Mouse (Mus musculus): ENCODE results near the gene Vmo1. TPM values are rescaled to one million over a fixed set of nuclear protein-coding genes. Genes with fewer than 3 reads are reported as not detected.

Vmo1 gene
- total RNA-seq, 2 experiments from 2014 or later, result not detected

GRCm38 (mm10) chr11:70513520-70513919 lies 896 bp downstream of the Vmo1 start:
- H3K4me3 ChIP-seq, result no peak overlapping the region
- H3K27ac ChIP-seq, result no peak overlapping the region
- TF ChIP-seq CTCF (conservative IDR thresholded peaks at IDR 0.05), result no peak
- no peak for DNase-seq (ENCODE audit: low spot score in 2 of 2)

GRCm38 (mm10) chr11:70512709-70513342 lies 1.6 kb downstream of the Vmo1 start:
- H3K4me3 ChIP-seq, result no peak overlapping the region
- H3K27ac ChIP-seq, result no peak overlapping the region
- TF ChIP-seq CTCF (conservative IDR thresholded peaks at IDR 0.05), result no peak
- DNase-seq (ENCODE audit: low spot score in 2 of 2), result no peak

GRCm38 (mm10) chr11:70511825-70512224 lies 2.6 kb downstream of the Vmo1 start:
- TF ChIP-seq CTCF (conservative IDR thresholded peaks at IDR 0.05), result no peak
- no peak overlapping the region for H3K4me3 ChIP-seq
- no peak overlapping the region for H3K27ac ChIP-seq
- DNase-seq (ENCODE audit: low spot score in 2 of 2), result no peak

GRCm38 (mm10) chr11:70511242-70511641 lies 3.2 kb downstream of the Vmo1 start:
- Histone ChIP-seq H3K27ac (no peak overlapping the region), H3K4me3 (no peak overlapping the region)
- no peak for TF ChIP-seq CTCF (conservative IDR thresholded peaks at IDR 0.05)
- DNase-seq (ENCODE audit: low spot score in 2 of 2), result no peak

GRCm38 (mm10) chr11:70509753-70510564 lies 4.5 kb downstream of the Vmo1 start:
- TF ChIP-seq CTCF (conservative IDR thresholded peaks at IDR 0.05), result peak; percentile 77
- Histone ChIP-seq H3K27ac (no peak overlapping the region), H3K4me3 (no peak overlapping the region; the same call in 1 of the 2 replicates)
- peak; percentile 45 to 46 for DNase-seq (ENCODE audit: low spot score in 2 of 2)

- Histone ChIP-seq H3K4me3 (no peak overlapping the region), H3K27ac (no peak overlapping the region)
- no peak for DNase-seq (ENCODE audit: low spot score in 2 of 2)
- TF ChIP-seq CTCF (conservative IDR thresholded peaks at IDR 0.05), result no peak
These were observed 7.4 kb downstream of the Vmo1 start for GRCm38 (mm10) chr11:70506962-70507515.

GRCm38 (mm10) chr11:70506385-70506784 lies 8.0 kb downstream of the Vmo1 start:
- H3K4me3 ChIP-seq, result no peak overlapping the region
- DNase-seq (ENCODE audit: low spot score in 2 of 2), result peak in 1 of 2 experiments; percentile 66

GRCm38 (mm10) chr11:70504970-70505369 lies 9.4 kb downstream of the Vmo1 start, which contains the start of gene Tm4sf5:
Tm4sf5 (plus strand) TSS chr11:70505244.
- H3K4me3 ChIP-seq, result no peak within 1 kb of the TSS
- H3K27ac ChIP-seq, result no peak within 1 kb of the TSS
- DNase-seq (ENCODE audit: low spot score in 2 of 2), result no peak
- no peak for TF ChIP-seq CTCF (conservative IDR thresholded peaks at IDR 0.05)

More at GRCm38 (mm10) chr11:70506385-70506784, 8.0 kb downstream of the Vmo1 start:
- TF ChIP-seq CTCF (conservative IDR thresholded peaks at IDR 0.05), result peak; percentile 80
- no peak overlapping the region for H3K27ac ChIP-seq

- Histone ChIP-seq H3K4me3 (no peak overlapping the region), H3K27ac (no peak overlapping the region)
- DNase-seq (ENCODE audit: low spot score in 2 of 2), result no peak
- TF ChIP-seq CTCF (conservative IDR thresholded peaks at IDR 0.05), result no peak
These were observed 12.4 kb downstream of the Vmo1 start for GRCm38 (mm10) chr11:70502018-70502417.

GRCm38 (mm10) chr11:70500476-70500812 lies 14.0 kb downstream of the Vmo1 start:
- H3K4me3 ChIP-seq, result no peak overlapping the region
- DNase-seq (ENCODE audit: low spot score in 2 of 2), result no peak
- TF ChIP-seq CTCF (conservative IDR thresholded peaks at IDR 0.05), result no peak

GRCm38 (mm10) chr11:70499566-70500475 lies 14.6 kb downstream of the Vmo1 start:
- no peak overlapping the region for H3K27ac ChIP-seq
- H3K4me3 ChIP-seq, result no peak overlapping the region
- no peak for DNase-seq (ENCODE audit: low spot score in 2 of 2)
- TF ChIP-seq CTCF (conservative IDR thresholded peaks at IDR 0.05), result peak; percentile 73

More at GRCm38 (mm10) chr11:70500476-70500812, 14.0 kb downstream of the Vmo1 start:
- H3K27ac ChIP-seq, result no peak overlapping the region

- TF ChIP-seq CTCF (conservative IDR thresholded peaks at IDR 0.05), result no peak
- Histone ChIP-seq H3K27ac (peak overlapping the region; percentile 32; the same call in 1 of the 2 replicates), H3K4me3 (no peak overlapping the region)
- no peak for DNase-seq (ENCODE audit: low spot score in 2 of 2)
These were observed 24.7 kb downstream of the Vmo1 start for GRCm38 (mm10) chr11:70489684-70490083.

Measured in layer of hippocampus, adult 2 months (tissue).